In the genomic region with DNA sequence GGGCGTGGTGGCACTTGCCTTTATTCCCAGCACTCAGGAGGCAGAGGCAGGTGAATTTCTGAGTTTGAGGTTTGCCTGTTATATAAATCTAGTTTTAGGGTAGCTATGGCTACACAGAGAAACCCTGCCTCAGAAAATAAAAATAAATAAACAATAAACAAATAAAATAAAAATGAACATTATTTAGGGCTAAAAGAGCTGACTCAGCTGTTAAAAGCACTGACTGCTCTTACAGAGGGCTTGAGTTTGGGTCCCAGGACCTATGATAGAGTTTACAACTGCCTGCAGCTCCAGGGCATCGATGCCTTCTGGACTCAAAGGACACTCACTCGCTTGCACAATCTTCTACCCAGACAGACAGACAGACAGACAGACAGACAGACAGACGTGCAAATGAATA, we compare ENCODE assay signal across 25 mouse cellular contexts.
"Had no signal": no experiment of that assay in that cellular context is flagged by ENCODE, and none has a peak within 500 bp of the region (broad histone marks: within the 10 kb centered on the region; RNA-seq: fewer than 3 reads in every experiment).

No protein-coding gene starts in this region.

- H3K9me3 ChIP-seq: heart, embryonic 13.5 days; heart, embryonic 15.5 days; hindbrain, embryonic 10.5 days; hindbrain, embryonic 12.5 days; intestine, embryonic 15.5 days; limb, embryonic 13.5 days; limb, embryonic 15.5 days; liver, embryonic 12.5 days had no signal

- H3K9ac ChIP-seq: heart, embryonic 13.5 days; heart, embryonic 15.5 days; hindbrain, embryonic 12.5 days; hindbrain, embryonic 14.5 days; intestine, embryonic 15.5 days; limb, embryonic 13.5 days; limb, embryonic 15.5 days; liver, embryonic 12.5 days; liver, embryonic 14.5 days had no signal

- H3K4me1 ChIP-seq: hindbrain, embryonic 12.5 days; limb, embryonic 13.5 days had no signal

- H3K27ac ChIP-seq: heart, adult 2 months; heart, embryonic 13.5 days; heart, embryonic 15.5 days; hindbrain, embryonic 10.5 days; hindbrain, embryonic 12.5 days; hindbrain, embryonic 14.5 days; limb, embryonic 13.5 days; limb, embryonic 15.5 days; liver, embryonic 12.5 days; liver, embryonic 14.5 days had no signal

- H3K36me3 ChIP-seq: heart, embryonic 13.5 days; heart, embryonic 15.5 days; hindbrain, embryonic 12.5 days; intestine, embryonic 15.5 days; liver, embryonic 12.5 days had no signal

- DNase-seq: gastrocnemius, postnatal 10 days; gastrocnemius, postnatal 25 days; heart, adult 2 months; heart, postnatal 14 days; heart, postnatal 4 days; kidney, adult 18-20 months; kidney, postnatal 10 days; kidney, postnatal 25 days; kidney, postnatal 4 days; layer of hippocampus, adult 9-11 months; layer of hippocampus, postnatal 36 days; left cerebral cortex, postnatal 4 days had no signal

- ATAC-seq: hindbrain, embryonic 16.5 days; inflammation-experienced regulatory T-cells, adult 6 months; liver, embryonic 12.5 days had no signal

- H3K27me3 ChIP-seq: heart, embryonic 13.5 days; heart, embryonic 15.5 days; hindbrain, embryonic 12.5 days; intestine, embryonic 15.5 days; limb, embryonic 13.5 days; limb, embryonic 15.5 days; liver, embryonic 12.5 days had no signal

- H3K4me2 ChIP-seq: heart, embryonic 11.5 days; heart, embryonic 13.5 days; heart, embryonic 15.5 days; hindbrain, embryonic 12.5 days; hindbrain, embryonic 14.5 days; intestine, embryonic 15.5 days; limb, embryonic 13.5 days; limb, embryonic 15.5 days; liver, embryonic 12.5 days had no signal

- H3K4me3 ChIP-seq: heart, adult 2 months; heart, embryonic 13.5 days; heart, embryonic 15.5 days; hindbrain, embryonic 10.5 days; hindbrain, embryonic 12.5 days; intestine, embryonic 15.5 days; limb, embryonic 13.5 days; limb, embryonic 15.5 days; liver, embryonic 12.5 days had no signal
